Mouse (Mus musculus): ENCODE measurements at regions not wholly inside any gene's neighbourhood (a gene's known extent, or its start where the extent isn't known, plus 50 kb on each side); places are given as distances from the start of the nearest gene placed in this dataset.

DNA sequence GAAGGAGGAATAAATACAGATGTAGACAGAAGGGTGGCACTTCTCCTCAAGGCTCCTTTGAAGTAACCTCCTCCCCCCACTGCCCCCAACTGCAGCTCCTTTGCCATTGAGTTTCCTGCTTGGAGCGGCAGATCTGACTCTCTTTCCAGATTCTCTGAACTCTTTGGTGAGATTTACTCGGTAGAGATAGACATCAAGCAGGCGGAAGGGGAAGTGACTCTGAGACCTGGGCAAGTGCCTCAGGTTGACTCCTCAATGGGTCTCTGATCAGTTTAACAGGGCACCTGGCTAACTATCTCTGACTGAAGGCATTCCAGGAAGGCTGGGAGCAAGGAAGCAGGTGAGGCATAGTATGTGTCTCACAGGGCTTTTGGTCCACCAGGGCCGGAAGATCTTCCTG is 73.6 kb upstream of the Pmepa1 start:
- H3K4me2 ChIP-seq, result no peak overlapping the region

GRCm38 (mm10) chr2:173350405-173350804 is 74.1 kb upstream of the Pmepa1 start:
- 92% methylated on average over 3 of the region's 3 CpGs for WGBS
- H3K27ac ChIP-seq, result no peak overlapping the region
- no peaks in the 10 kb centered on the region for H3K36me3 ChIP-seq (ENCODE audit: poor library complexity, severe bottlenecking)
- H3K9ac ChIP-seq, result no peak overlapping the region
- no peaks in the 10 kb centered on the region for H3K4me1 ChIP-seq
- 0 out of 2 replicates have a peak, but pooled peaks cover under 1% of the 10 kb centered on the region for H3K9me3 ChIP-seq (replicated peaks)
- no peak overlapping the region for H3K4me2 ChIP-seq
- no peak for ATAC-seq
- no peaks in the 10 kb centered on the region for H3K27me3 ChIP-seq
- H3K4me3 ChIP-seq, result no peak overlapping the region

More for the DNA sequence above, 73.6 kb upstream of the Pmepa1 start:
- Histone ChIP-seq H3K9me3 (replicated peaks) (0 out of 2 replicates have a peak, but pooled peaks cover 3% of the 10 kb centered on the region), H3K4me3 (no peak overlapping the region), H3K36me3 (ENCODE audit: poor library complexity, severe bottlenecking) (no peaks in the 10 kb centered on the region), H3K27me3 (no peaks in the 10 kb centered on the region), H3K4me1 (no peaks in the 10 kb centered on the region), H3K9ac (no peak overlapping the region), H3K27ac (no peak overlapping the region)
- ATAC-seq, result no peak
- WGBS, result 91% methylated on average over 4 of the region's 4 CpGs

- Histone ChIP-seq H3K4me2 (no peak overlapping the region), H3K9ac (no peak overlapping the region), H3K4me3 (no peak overlapping the region), H3K36me3 (ENCODE audit: poor library complexity, severe bottlenecking) (no peaks in the 10 kb centered on the region), H3K4me1 (no peaks in the 10 kb centered on the region), H3K27me3 (no peaks in the 10 kb centered on the region), H3K27ac (no peak overlapping the region), H3K9me3 (replicated peaks) (no peaks in the 10 kb centered on the region)
- no peak for ATAC-seq
- 64% methylated on average over 3 of the region's 3 CpGs for WGBS
Measured at GRCm38 (mm10) chr2:173350831-173351230, 74.5 kb upstream of the Pmepa1 start.

GRCm38 (mm10) chr2:173351831-173352755 is 75.8 kb upstream of the Pmepa1 start:
- Histone ChIP-seq H3K9ac (no peak overlapping the region), H3K9me3 (replicated peaks) (no peaks in the 10 kb centered on the region), H3K4me1 (no peaks in the 10 kb centered on the region), H3K27ac (no peak overlapping the region), H3K27me3 (no peaks in the 10 kb centered on the region), H3K4me3 (no peak overlapping the region), H3K36me3 (ENCODE audit: poor library complexity, severe bottlenecking) (no peaks in the 10 kb centered on the region), H3K4me2 (no peak overlapping the region)
- WGBS, result 73% methylated on average over 18 of the region's 18 CpGs
- no peak; the same call in 1 of the 2 replicates for ATAC-seq

DNA sequence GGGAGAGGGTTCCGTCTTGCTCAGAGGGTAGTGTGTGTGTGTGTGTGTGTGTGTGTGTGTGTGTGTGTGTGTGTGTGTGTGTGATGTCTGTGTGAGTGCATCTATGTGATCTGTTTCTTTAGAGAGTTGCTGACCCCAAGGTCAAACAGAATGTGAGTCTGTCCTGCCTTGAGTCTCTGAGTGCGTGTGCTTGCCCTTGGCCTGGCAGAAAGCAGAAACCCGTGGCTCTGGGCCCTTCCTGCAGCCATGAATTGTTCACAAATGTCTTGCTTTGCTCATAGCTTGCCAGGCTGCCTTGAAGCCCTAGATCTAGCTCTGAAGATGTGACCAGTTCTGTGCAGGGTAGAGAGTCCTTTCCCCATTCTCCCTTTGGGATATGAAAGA is 76.4 kb upstream of the Pmepa1 start:
- H3K36me3 ChIP-seq (ENCODE audit: poor library complexity, severe bottlenecking), result no peaks in the 10 kb centered on the region
- WGBS, result 75% methylated on average over 3 of the region's 3 CpGs
- no peak overlapping the region for H3K4me2 ChIP-seq
- no peaks in the 10 kb centered on the region for H3K27me3 ChIP-seq
- no peak overlapping the region for H3K4me3 ChIP-seq
- no peaks in the 10 kb centered on the region for H3K4me1 ChIP-seq
- no peaks in the 10 kb centered on the region for H3K9me3 ChIP-seq (replicated peaks)
- no peak for ATAC-seq
- no peak overlapping the region for H3K27ac ChIP-seq
- no peak overlapping the region for H3K9ac ChIP-seq

- Histone ChIP-seq H3K27me3 (no peaks in the 10 kb centered on the region), H3K4me1 (no peaks in the 10 kb centered on the region), H3K4me2 (no peak overlapping the region), H3K9me3 (replicated peaks) (no peaks in the 10 kb centered on the region), H3K36me3 (ENCODE audit: poor library complexity, severe bottlenecking) (no peaks in the 10 kb centered on the region), H3K9ac (no peak overlapping the region), H3K27ac (no peak overlapping the region), H3K4me3 (no peak overlapping the region)
- 87% methylated on average over 16 of the region's 16 CpGs for WGBS
- no peak for ATAC-seq
Measured at GRCm38 (mm10) chr2:173353435-173354241, 77.3 kb upstream of the Pmepa1 start.

GRCm38 (mm10) chr2:173356786-173357185 is 80.5 kb upstream of the Pmepa1 start:
- ATAC-seq, result no peak
- Histone ChIP-seq H3K4me3 (no peak overlapping the region), H3K9me3 (replicated peaks) (no peaks in the 10 kb centered on the region), H3K4me2 (no peak overlapping the region), H3K9ac (no peak overlapping the region), H3K27ac (no peak overlapping the region), H3K36me3 (ENCODE audit: poor library complexity, severe bottlenecking) (no peaks in the 10 kb centered on the region), H3K27me3 (no peaks in the 10 kb centered on the region), H3K4me1 (no peaks in the 10 kb centered on the region)
- WGBS, result 53% methylated on average over 5 of the region's 5 CpGs

DNA sequence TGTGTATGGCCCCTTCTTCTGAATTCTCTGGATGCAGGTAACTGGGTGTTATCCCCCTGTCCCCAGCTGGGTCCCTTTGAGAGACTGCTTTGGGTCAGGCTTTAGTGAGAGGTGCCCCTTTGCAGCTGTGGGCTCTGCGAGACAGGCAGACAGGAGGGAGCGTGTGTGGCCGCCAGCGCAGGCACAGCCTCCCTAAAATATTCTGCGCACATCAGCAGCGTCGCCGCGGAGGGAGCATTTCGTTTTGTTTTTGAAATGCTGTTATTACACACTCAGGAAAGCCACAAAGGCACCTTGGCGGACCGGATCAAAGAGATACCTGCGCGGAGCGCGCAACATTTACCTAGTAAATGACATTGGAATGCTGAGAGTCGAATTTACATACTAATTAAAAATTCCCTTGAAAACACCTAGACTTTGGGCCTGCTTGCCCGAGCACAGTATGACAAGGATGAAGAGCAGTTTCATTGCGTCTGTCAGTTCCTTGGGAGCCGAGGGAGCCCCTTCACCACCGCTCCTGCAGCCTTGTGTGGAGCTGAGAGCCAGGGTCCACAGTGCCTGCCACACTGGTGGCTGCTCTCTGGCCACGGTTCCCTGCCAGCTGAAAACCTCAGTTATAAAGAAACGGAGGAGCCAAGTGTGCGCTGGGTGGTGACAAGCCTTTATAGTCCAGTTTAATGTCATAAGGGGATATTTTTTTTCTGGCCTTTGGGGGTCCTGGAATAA is 89.3 kb upstream of the Pmepa1 start:
- ATAC-seq, result peak; percentile 59
- 11% methylated on average over 24 of the region's 24 CpGs for WGBS
- Histone ChIP-seq H3K36me3 (ENCODE audit: poor library complexity, severe bottlenecking) (no peaks in the 10 kb centered on the region), H3K9me3 (replicated peaks) (no peaks in the 10 kb centered on the region), H3K4me3 (peak overlapping the region; percentile 24), H3K9ac (peak overlapping the region; percentile 30), H3K27me3 (peaks cover 19% of the 10 kb centered on the region; the same call in 1 of the 2 replicates), H3K4me1 (peaks cover 18% of the 10 kb centered on the region), H3K27ac (no peak overlapping the region), H3K4me2 (peak overlapping the region; percentile 55)

DNA sequence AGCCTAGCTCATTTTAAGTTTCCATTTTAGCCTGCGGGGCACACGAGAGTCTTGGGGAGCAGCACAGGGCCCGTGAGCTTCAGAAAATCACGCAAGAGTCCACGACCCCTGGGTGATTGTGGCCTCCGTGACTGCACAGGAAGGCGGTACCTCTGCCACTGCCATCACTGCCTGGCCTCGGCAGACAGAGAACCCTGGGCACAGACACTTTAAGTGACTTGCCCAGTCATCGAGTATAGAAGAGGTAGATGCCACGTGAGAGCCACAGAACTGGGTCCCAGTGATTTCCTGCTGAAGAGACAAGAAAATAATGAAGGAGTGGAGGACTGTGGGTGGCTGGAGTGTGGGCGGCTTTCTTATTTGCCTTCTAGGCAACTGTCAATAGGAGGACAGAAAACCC is 90.4 kb upstream of the Pmepa1 start:
- H3K4me3 ChIP-seq, result no peak overlapping the region
- WGBS, result 81% methylated on average over 11 of the region's 11 CpGs
- no peak overlapping the region for H3K27ac ChIP-seq

DNA sequence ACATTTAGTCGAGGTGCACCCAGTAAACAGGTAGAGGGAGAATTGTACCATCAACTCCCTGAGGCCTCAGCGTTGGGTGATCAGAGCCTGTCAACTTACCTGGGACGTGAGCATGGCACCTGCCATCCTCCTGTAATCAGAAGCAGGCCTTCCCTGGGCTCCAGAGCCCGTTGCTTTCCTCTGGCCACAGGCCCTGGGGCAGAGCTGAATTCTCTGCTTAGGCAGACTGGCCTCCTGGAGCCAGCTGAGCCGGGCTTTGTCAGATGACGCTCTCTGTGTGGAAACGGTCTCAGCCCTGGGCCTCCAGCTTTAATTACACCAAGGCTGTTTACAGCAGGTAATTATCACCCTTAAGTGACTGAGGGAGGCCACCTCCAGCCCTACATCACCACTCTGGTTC is 92.6 kb upstream of the Pmepa1 start:
- Histone ChIP-seq H3K9me3 (replicated peaks) (peaks cover 6% of the 10 kb centered on the region; the same call in 1 of the 2 replicates), H3K9ac (no peak overlapping the region), H3K4me3 (no peak overlapping the region), H3K4me2 (no peak overlapping the region), H3K27ac (no peak overlapping the region), H3K27me3 (peaks cover 17% of the 10 kb centered on the region; the same call in 1 of the 2 replicates), H3K36me3 (ENCODE audit: poor library complexity, severe bottlenecking) (no peaks in the 10 kb centered on the region), H3K4me1 (peaks cover 18% of the 10 kb centered on the region)
- 39% methylated on average over 7 of the region's 7 CpGs for WGBS
- ATAC-seq, result no peak

More for the DNA sequence above, 90.4 kb upstream of the Pmepa1 start:
- H3K9ac ChIP-seq, result no peak overlapping the region
- ATAC-seq, result no peak
- H3K27me3 ChIP-seq, result peaks cover 19% of the 10 kb centered on the region; the same call in 1 of the 2 replicates
- H3K9me3 ChIP-seq (replicated peaks), result 0 out of 2 replicates have a peak, but pooled peaks cover under 1% of the 10 kb centered on the region
- no peak overlapping the region for H3K4me2 ChIP-seq
- H3K36me3 ChIP-seq (ENCODE audit: poor library complexity, severe bottlenecking), result no peaks in the 10 kb centered on the region
- H3K4me1 ChIP-seq, result peaks cover 18% of the 10 kb centered on the region

- no peaks in the 10 kb centered on the region for H3K4me1 ChIP-seq
- 60% methylated on average over 6 of the region's 6 CpGs for WGBS
- H3K4me3 ChIP-seq, result no peak overlapping the region
- no peaks in the 10 kb centered on the region for H3K36me3 ChIP-seq (ENCODE audit: poor library complexity, severe bottlenecking)
- no peaks in the 10 kb centered on the region for H3K27me3 ChIP-seq
- ATAC-seq, result no peak
- no peak overlapping the region for H3K27ac ChIP-seq
- H3K9ac ChIP-seq, result no peak overlapping the region
- H3K9me3 ChIP-seq (replicated peaks), result peaks cover 4% of the 10 kb centered on the region; the same call in 1 of the 2 replicates
- no peak overlapping the region for H3K4me2 ChIP-seq
Measured at GRCm38 (mm10) chr2:173376926-173377325, 100.6 kb upstream of the Pmepa1 start.

All from forebrain, embryonic 13.5 days (tissue).